Mouse (Mus musculus): ENCODE results near the gene Sort1.

Gene Sort1

GRCm38 (mm10) chr3:108327916-108328315, 44.0 kb downstream of the Sort1 start:
- no peak for DNase-seq (ENCODE audit: low read depth)

- no peak for DNase-seq (ENCODE audit: low read depth)
Observed at GRCm38 (mm10) chr3:108328441-108328841, 44.6 kb downstream of the Sort1 start.

- no peak for DNase-seq (ENCODE audit: low read depth)
Observed at GRCm38 (mm10) chr3:108330812-108331211, 46.9 kb downstream of the Sort1 start.

- DNase-seq (ENCODE audit: low read depth) = no peak
Observed at GRCm38 (mm10) chr3:108336878-108337277, 53.0 kb downstream of the Sort1 start.

- no peak for DNase-seq (ENCODE audit: low read depth)
Observed at GRCm38 (mm10) chr3:108341040-108341439, 57.2 kb downstream of the Sort1 start.

GRCm38 (mm10) chr3:108342185-108342584, 58.3 kb downstream of the Sort1 start:
- no peak for DNase-seq (ENCODE audit: low read depth)

- DNase-seq (ENCODE audit: low read depth) = no peak
Observed at GRCm38 (mm10) chr3:108345855-108346254, 62.0 kb downstream of the Sort1 start.

GRCm38 (mm10) chr3:108348376-108348775, 64.5 kb downstream of the Sort1 start:
- DNase-seq (ENCODE audit: low read depth) = no peak

- no peak for DNase-seq (ENCODE audit: low read depth)
Observed at GRCm38 (mm10) chr3:108355245-108355644, 71.4 kb downstream of the Sort1 start.

- no peak for DNase-seq (ENCODE audit: low read depth)
Observed at GRCm38 (mm10) chr3:108357051-108357450, 73.2 kb downstream of the Sort1 start.

GRCm38 (mm10) chr3:108358445-108358844, 74.6 kb downstream of the Sort1 start:
- DNase-seq (ENCODE audit: low read depth) = no peak

GRCm38 (mm10) chr3:108360894-108361293, 77.0 kb downstream of the Sort1 start:
- no peak for DNase-seq (ENCODE audit: low read depth)

GRCm38 (mm10) chr3:108363626-108364025, 79.7 kb downstream of the Sort1 start:
- DNase-seq (ENCODE audit: low read depth) = no peak

GRCm38 (mm10) chr3:108364270-108364995, 80.6 kb downstream of the Sort1 start, which contains the start of gene Mybphl:
Gene Mybphl, plus strand, starts transcription at chr3:108364911.
- no peak for DNase-seq (ENCODE audit: low read depth)

GRCm38 (mm10) chr3:108367173-108367572, 83.3 kb downstream of the Sort1 start:
- no peak for DNase-seq (ENCODE audit: low read depth)

- DNase-seq (ENCODE audit: low read depth) = no peak
Observed at GRCm38 (mm10) chr3:108367828-108368227, 83.9 kb downstream of the Sort1 start.

- DNase-seq (ENCODE audit: low read depth) = no peak
Observed at GRCm38 (mm10) chr3:108368721-108369120, 84.8 kb downstream of the Sort1 start.

- DNase-seq (ENCODE audit: low read depth) = no peak
Observed at GRCm38 (mm10) chr3:108372274-108372673, 88.4 kb downstream of the Sort1 start.

GRCm38 (mm10) chr3:108372691-108373090, 88.8 kb downstream of the Sort1 start:
- no peak for DNase-seq (ENCODE audit: low read depth)

GRCm38 (mm10) chr3:108378875-108379663, 95.2 kb downstream of the Sort1 start:
- DNase-seq (ENCODE audit: low read depth) = no peak

- DNase-seq (ENCODE audit: low read depth) = peak; percentile 35
Observed at GRCm38 (mm10) chr3:108380695-108381094, 96.8 kb downstream of the Sort1 start.

- no peak for DNase-seq (ENCODE audit: low read depth)
Observed at GRCm38 (mm10) chr3:108381945-108382875, 98.3 kb downstream of the Sort1 start.

Data from c-Kit-positive CD71-positive TER-119-negative erythroid progenitor cells, embryonic 14.5 days (primary cell).